Mouse (Mus musculus) left cerebral cortex, adult 8-10 months (tissue): ENCODE measurements at regions not wholly inside any gene's neighbourhood (a gene's known extent, or its start where the extent isn't known, plus 50 kb on each side); places are given as distances from the start of the nearest gene placed in this dataset.

Source experiments
- DNase-seq, 2 experiments: peaks; one replicate each; pipeline ENCODE4 v3.0.0; 2022; ENCODE audit warnings: low spot score in 2 of 2

- peak in 1 of 2 experiments; percentile 65 for DNase-seq
These were observed 57.3 kb upstream of the Prep start for GRCm38 (mm10) chr10:45009676-45010075.

DNA sequence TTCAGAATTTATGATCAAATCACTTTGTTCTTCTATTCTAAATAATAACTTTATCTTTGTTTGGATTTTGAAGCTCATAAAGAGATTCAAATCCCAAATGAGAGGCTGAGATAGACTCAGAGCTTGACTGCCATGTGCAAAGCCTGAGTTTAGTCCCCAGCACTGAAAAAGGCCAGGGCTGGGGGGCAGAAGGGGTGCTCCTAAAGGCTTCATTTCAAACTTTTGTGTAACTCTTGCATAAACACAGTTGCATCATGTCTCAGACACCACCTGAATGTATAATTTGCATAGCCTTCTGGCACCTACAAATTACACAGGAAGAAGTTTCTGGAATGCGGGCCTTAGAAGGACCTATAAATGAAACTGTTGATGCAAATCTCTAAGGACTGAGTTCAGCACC, 57.8 kb upstream of the Prep start:
- DNase-seq: no peak

GRCm38 (mm10) chr10:45004037-45004653, 62.9 kb upstream of the Prep start:
- no peak for DNase-seq

DNA sequence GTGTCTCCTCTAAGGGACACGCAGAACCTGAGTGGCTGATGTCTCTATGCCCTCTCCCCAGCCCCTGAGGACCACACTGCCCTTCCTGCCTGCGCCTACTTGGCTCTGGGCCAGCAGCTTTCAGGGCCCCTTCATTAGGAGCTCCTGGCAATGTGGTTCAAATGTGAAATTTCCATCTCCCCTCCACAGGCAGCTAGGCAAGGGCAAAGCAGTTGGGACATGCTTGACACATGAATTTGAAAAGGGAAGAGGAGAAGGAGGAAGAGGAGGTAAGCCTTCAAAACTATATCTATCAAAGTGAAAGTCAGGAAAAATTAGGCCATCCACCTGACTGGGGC, 63.7 kb upstream of the Prep start:
- no peak for DNase-seq

DNA sequence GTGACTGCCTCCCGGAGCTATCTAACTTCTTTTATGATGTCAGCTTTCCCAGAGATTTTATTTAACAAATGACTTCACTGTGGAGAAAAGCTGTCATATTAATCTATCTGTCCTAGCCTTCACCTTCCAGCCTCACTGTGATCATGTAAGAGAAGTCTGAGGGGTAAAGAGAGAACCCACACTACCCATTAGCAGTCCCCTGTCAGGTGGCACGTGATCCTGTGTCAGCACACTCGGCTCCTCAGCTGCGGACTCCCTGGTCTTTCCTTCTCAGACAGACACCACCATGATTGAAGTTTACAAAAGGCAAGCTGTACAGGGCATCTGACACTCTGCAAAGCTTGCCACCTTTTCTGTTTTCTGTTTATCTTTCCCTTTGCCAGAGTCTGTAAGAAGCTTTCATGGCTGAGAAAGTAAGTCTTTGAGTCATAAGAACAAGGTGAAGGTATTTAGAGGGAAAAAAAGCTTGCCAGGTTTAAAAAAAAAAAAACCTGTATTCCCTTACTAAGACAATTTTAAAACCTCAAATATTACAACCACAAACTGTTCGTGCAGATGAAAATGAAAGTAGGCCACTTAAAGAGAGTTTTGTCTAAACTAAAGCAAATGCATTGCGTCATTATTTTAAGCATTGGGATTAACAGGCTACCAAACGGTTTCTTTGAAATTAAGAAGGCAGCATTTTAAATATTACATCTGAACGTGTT, 64.2 kb upstream of the Prep start:
- DNase-seq: no peak

- no peak for DNase-seq
These were observed 65.8 kb upstream of the Prep start for GRCm38 (mm10) chr10:45000873-45001859.

DNA sequence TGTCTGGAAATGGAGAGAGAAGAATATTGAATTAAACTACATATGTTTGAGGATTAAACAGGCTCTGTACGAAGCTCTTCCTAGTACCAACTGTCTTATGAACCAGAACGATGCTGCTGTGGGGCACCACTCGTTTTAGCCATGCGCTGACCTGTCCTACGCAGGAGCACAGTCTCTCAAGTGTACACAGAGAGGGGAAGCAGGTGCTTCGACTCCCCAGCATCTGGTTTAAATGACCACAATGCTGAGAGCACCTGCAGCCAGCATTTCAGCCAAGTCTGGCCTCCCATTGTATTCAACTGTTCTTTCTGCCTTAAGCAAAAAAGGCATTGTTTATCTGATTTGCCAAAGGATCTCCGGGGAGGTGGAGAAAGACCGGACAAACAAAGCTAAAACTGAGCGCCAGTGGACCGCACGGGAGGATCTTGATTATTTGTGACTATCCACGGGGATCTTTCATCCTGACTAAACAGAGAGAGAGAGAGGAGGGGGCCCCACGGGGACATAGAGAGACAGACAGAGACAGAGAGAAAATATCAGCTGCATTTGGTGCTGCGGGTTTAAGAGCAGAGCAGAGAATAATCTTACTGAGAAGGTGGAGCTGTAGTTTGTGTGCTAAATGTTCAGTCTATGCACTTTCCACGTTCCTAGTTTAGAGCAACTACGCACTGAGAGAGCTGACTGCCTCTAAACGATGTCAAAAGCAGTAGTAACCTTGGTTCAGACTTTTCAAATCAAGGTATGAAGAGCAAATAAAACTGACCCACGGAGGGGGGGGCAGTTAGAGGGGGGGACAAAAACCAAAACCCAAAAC, 66.8 kb upstream of the Prep start:
- no peak for DNase-seq

DNA sequence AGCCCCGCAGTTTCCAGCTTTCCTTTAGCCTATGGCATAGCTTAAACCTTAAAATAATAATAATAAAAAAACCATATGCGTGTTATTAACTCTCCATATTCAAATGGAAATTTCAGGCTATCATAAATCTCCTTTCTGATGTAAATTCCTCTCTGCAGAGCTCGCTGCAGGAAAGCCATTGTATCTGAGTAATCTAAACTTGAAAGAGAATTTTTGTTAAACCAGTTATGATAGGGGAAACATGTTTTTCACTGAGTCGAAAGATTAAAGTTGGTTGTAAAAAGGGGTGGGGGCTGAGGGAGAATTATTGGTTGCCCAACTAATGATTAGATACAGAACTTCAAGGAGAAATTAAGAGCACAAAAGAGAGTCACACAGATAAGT, 69.1 kb upstream of the Prep start:
- no peak for DNase-seq

- no peak for DNase-seq
These were observed 69.7 kb upstream of the Prep start for GRCm38 (mm10) chr10:44997184-44997905.

GRCm38 (mm10) chr10:44995756-44996155, 71.2 kb upstream of the Prep start:
- no peak for DNase-seq

DNA sequence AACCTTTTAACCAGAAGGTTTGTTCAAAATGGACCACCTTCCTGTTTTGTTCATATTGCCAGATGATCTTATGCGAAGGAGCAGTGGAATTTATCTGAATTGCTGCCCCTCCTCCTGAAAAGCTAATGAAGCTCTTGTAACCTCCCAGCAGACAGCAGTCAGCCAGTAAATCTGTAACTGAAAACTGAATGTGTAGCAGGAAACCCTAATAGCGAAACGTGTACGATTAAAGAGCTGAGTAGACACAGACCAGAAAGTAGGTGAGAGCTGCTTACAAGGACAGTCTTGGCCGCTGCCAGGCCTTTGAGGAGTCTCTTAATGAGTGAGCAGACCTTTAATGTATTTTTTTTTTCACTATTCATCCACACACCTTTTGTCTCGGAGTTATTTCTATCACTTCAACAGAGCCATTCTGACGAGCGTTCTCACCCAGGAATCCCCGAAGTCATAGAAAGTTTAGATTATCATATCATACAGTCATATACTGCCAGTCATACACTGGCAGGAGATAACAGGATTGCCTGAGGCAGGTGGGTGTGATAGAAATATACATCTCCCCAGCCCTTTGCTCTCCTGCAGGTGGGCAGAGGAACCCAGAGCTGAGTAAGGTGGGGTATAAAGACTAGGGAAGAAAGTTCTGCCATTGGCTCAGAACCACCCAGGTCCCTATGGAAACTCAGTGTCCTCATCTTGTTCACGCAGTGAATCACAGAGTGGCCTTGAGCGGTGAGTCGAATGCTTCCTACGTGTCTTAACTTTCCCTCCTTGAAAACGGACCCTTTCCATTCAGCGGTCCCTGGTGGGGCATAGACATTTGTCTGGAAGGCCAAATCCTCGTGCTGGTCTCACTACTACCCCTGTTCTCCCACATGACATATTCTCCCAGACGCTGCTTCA, 72.4 kb upstream of the Prep start:
- no peak for DNase-seq

GRCm38 (mm10) chr10:44993470-44994260, 73.3 kb upstream of the Prep start:
- no peak for DNase-seq

DNA sequence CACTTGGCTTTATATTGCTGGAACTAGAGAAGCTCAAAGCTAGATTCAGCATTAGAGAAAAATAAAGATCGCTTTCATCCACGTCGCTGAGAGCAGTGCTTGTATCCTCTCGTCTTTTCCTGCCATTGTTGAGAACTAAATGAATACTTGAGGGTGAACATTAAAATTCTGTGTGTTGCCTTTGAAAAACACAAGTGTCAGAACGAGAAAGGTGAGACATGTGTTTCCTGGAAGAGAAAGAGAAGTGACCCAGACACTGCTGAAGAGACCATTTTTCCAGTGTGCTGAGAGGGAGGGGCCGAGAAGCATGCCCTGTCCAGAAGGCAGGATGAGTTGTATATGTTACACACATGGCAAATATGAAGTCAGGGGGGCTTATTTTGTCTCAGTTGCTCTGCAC, 77.5 kb upstream of the Prep start:
- no peak for DNase-seq

DNA sequence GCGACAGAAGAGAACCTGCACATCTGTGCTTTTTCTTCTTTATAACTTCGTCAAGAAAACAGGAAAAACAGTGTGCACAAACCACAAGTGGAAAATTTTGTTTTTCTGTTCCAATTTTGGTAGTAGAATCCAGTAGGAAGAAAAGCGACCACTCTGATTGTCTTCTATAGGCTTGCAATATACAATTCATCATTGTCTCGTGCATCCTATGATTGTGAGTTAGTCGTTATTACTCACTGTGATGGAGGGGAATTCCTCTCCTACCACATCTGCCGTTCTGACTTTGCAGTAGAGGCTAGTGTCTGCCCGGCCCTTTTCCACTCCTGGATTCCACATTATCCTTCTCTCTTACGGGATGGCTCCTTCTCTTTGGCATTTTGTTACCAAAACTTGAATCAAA, 78.2 kb upstream of the Prep start:
- DNase-seq: no peak

- DNase-seq: no peak
These were observed 79.4 kb upstream of the Prep start for GRCm38 (mm10) chr10:44987615-44988014.

DNA sequence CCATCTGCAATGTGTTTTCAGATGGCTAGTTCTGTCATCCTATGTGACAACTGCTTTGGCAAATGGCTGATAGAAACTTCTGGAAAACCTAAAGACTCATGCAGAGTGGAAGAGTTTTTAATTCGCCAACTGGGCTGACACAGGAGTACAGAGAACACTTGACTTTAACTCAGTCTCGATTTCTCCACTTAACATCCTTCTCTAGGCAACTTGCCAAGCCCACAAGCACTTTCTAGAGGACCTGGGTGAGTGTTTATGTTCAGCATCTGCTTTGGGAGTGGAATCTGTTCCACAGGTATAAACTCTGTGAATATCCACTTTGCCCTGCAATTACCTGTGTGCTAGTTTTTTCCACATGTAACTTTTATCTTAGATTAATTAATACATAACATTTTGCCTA, 85.1 kb upstream of the Prep start:
- DNase-seq: no peak

DNA sequence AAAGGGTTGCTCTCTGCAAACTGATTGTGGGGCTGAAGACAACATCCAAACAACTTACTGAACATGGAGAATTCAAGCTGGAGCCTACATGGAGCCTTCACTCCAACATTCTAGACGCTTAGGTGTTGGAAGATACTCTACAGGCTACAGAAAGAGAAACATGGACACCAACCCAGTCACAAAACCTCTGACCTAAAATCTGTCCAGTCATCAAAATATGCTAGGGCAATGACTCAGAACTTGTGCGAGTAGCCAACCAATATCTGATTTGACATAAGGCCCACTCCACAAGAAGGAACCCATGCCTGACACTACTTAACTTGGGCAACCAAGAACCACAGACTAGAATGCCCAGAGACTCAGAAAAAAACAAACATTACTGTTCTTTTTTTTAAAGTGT, 90.2 kb upstream of the Prep start:
- no peak for DNase-seq

- DNase-seq: no peak
These were observed 95.1 kb upstream of the Prep start for GRCm38 (mm10) chr10:44971911-44972310.

DNA sequence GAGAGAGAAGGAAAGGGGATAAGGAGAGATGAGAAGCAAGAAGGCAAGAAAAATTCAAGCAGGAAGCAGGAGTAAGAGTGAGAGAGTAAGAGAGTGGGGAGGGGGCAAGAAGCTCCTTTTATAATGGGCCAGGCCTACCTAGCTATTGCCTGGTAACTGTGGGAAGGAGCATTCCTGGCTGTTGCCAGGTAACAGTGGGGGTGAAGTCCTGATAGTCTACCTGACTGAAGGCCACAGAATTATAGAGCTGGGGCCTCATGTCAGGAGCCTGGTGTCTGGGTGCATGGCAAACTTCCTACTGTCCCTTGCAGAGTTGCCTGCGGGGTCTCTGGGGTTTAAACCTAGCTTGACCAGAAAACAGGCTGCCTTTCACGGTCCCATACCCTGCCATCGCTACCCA, 107.0 kb upstream of the Prep start:
- no peak for DNase-seq
